Mouse (Mus musculus) forebrain, postnatal 0 days (tissue): ENCODE results near the gene Nkain2. TPM values are rescaled to one million over a fixed set of nuclear protein-coding genes. Genes with fewer than 3 reads are reported as not detected.
A peak's percentile ranks its signal among the peaks of the same experiment; 100 is the strongest.

Experiments
- ATAC-seq: fragments of 200-750 bp; cut with Nextera tagmentation; 2 replicates; pipeline ENCODE4 v1.8.0; 2017; ENCODE audit warnings: mild to moderate bottlenecking, moderate library complexity
- DNase-seq: peaks from one replicate; pipeline ENCODE4 v3.0.0-alpha.2; 2015
- H3K27ac ChIP-seq: fragments of 300-500 bp; sonication (generic); 2 replicates; pipeline ENCODE4 v1.5.1; 2014; ENCODE audit warnings: low read depth, mild to moderate bottlenecking, antibody characterized with exemption, low read length, moderate library complexity, mixed read lengths
- H3K27me3 ChIP-seq: fragments of 300-500 bp; sonication (generic); 2 replicates; pipeline ENCODE4 v1.6.1; 2014; ENCODE audit warnings: mild to moderate bottlenecking, low read length, mixed read lengths; ENCODE audit not compliant: insufficient read depth
- H3K36me3 ChIP-seq: fragments of 300-500 bp; sonication (generic); 2 replicates; pipeline ENCODE4 v1.6.1; 2014; ENCODE audit warnings: mild to moderate bottlenecking, moderate library complexity; ENCODE audit not compliant: insufficient read depth
- H3K4me1 ChIP-seq: fragments of 300-500 bp; sonication (generic); 2 replicates; pipeline ENCODE4 v1.6.1; 2014; ENCODE audit warnings: antibody characterized with exemption; ENCODE audit not compliant: insufficient read depth
- H3K4me2 ChIP-seq: fragments of 300-500 bp; sonication (generic); 2 replicates; pipeline ENCODE4 v1.6.1; 2014; ENCODE audit warnings: low read depth, mild to moderate bottlenecking, moderate library complexity
- H3K4me3 ChIP-seq: fragments of 300-500 bp; sonication (generic); 2 replicates; pipeline ENCODE4 v1.5.1; 2014; ENCODE audit warnings: low read depth, low read length, mixed read lengths
- H3K9ac ChIP-seq: fragments of 300-500 bp; sonication (generic); 2 replicates; pipeline ENCODE4 v1.6.1; 2014; ENCODE audit warnings: mild to moderate bottlenecking
- H3K9me3 ChIP-seq: fragments of 300-500 bp; sonication (generic); 2 replicates; pipeline ENCODE4 v1.6.1; 2016; ENCODE audit warnings: low read length
- CTCF ChIP-seq: sonication (generic); IDR thresholded peaks from 2 replicates; pipeline ENCODE4 v1.5.1; 2016; ENCODE audit warnings: antibody characterized with exemption, control low read depth, low read depth
- WGBS: fragments of 180-500 bp; shearing (Covaris S2); extraction: QIAGEN DNeasy Blood & Tissue Kit; methylation state at CpG from one replicate; pipeline ENCODE4 v1.1.7; 2014; 5-methylcytosine and 5-hydroxymethylcytosine counted together
- polyA plus RNA-seq: library from polyadenylated mRNA; unstranded; fragments of >200 nt; fragmentation: Nextera tagmentation; extraction: Ambion mirVana; gene quantifications from 2 replicates; pipeline ENCODE4 v1.2.1, GENCODE M21; 2015
- total RNA-seq: library from RNA; depleted of rRNA; stranded (reverse); fragments of >200 nt; gene quantifications from 2 replicates; pipeline ENCODE4 v1.2.3, GENCODE M21; 2014

Gene Nkain2
- total and polyA plus RNA-seq, 2 experiments from 2014 or later: 24.7 to 90.1 TPM

DNA sequence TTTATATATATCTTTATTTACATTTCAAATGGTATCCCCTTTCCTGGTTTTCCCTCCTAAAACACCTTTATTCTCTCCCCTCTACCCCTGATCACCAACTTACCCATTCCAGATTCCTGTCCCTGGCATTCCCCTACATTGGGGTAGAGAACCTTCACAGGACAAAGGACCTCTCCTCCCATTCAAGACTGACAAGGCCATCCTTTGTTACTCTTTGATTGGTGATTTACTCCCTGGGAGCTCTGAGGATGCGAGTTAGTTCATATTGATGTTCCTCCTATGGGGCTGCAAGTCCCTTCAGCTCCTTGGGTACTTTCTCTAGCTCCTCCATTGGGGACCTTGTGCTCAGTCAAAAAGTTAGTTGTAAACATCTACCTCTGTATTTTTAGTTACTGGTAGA lies 798.9 kb downstream of the Nkain2 start:
- Histone ChIP-seq H3K9ac (no peak overlapping the region), H3K27ac (no peak overlapping the region), H3K4me2 (no peak overlapping the region), H3K27me3 (no peaks in the 10 kb centered on the region), H3K36me3 (no peaks in the 10 kb centered on the region), H3K4me1 (no peaks in the 10 kb centered on the region), H3K9me3 (no peaks in the 10 kb centered on the region), H3K4me3 (no peak overlapping the region)
- ATAC-seq (no peak), DNase-seq (no peak)
- 54% methylated on average over 1 of the region's 1 CpGs for whole genome bisulfite sequencing
- no peak for TF ChIP-seq CTCF

DNA sequence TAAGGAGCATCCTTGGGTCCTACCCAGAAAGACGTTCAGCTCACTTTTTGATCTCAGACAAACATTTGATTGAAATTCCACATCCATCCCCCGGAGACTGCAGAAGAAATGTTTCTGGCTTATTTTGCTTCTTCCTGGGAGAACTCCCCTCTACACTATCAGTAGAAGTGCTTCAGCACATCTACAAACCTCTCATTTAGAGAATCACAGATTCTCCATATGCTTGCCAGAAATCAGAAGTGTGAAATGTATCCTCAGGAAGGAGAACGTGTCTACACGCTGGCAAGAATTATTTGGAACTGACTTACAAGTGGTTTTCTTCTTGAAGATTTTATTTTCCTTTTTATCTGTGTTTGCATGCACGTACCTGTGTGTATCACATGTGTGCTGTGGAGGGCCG lies 829.9 kb downstream of the Nkain2 start:
- WGBS: 72% methylated on average over 6 of the region's 6 CpGs
- DNase-seq: peak; percentile 5

GRCm38 (mm10) chr10:32058251-32058650 lies 832.0 kb downstream of the Nkain2 start:
- H3K9me3 ChIP-seq: no peaks in the 10 kb centered on the region
- no peak overlapping the region for H3K27ac ChIP-seq
- no peak overlapping the region for H3K4me3 ChIP-seq
- H3K4me1 ChIP-seq: 0 out of 2 replicates have a peak, but pooled peaks cover 3% of the 10 kb centered on the region
- H3K36me3 ChIP-seq: no peaks in the 10 kb centered on the region
- no peaks in the 10 kb centered on the region for H3K27me3 ChIP-seq
- 80% methylated on average over 2 of the region's 2 CpGs for WGBS
- H3K4me2 ChIP-seq: no peak overlapping the region
- ATAC-seq (no peak), DNase-seq (no peak)
- no peak for TF ChIP-seq CTCF
- H3K9ac ChIP-seq: no peak overlapping the region

More for the DNA sequence above, 829.9 kb downstream of the Nkain2 start:
- Histone ChIP-seq H3K27ac (no peak overlapping the region), H3K9me3 (no peaks in the 10 kb centered on the region), H3K4me1 (0 out of 2 replicates have a peak, but pooled peaks cover 3% of the 10 kb centered on the region), H3K9ac (no peak overlapping the region), H3K27me3 (no peaks in the 10 kb centered on the region), H3K36me3 (no peaks in the 10 kb centered on the region), H3K4me3 (no peak overlapping the region), H3K4me2 (no peak overlapping the region)
- no peak for TF ChIP-seq CTCF
- peak; percentile 54; the same call in 1 of the 2 replicates for ATAC-seq

GRCm38 (mm10) chr10:32052546-32053295 lies 837.5 kb downstream of the Nkain2 start:
- DNase-seq: peak; percentile 49
- Histone ChIP-seq H3K27me3 (no peaks in the 10 kb centered on the region), H3K27ac (0 out of 2 replicates have a peak overlapping the region, but pooled peaks have one; percentile 29), H3K9ac (no peak overlapping the region), H3K4me2 (no peak overlapping the region), H3K9me3 (no peaks in the 10 kb centered on the region), H3K4me1 (no peaks in the 10 kb centered on the region), H3K36me3 (no peaks in the 10 kb centered on the region), H3K4me3 (no peak overlapping the region)
- TF ChIP-seq CTCF: no peak
- ATAC-seq: peak; percentile 94
- WGBS: 69% methylated on average over 5 of the region's 5 CpGs

DNA sequence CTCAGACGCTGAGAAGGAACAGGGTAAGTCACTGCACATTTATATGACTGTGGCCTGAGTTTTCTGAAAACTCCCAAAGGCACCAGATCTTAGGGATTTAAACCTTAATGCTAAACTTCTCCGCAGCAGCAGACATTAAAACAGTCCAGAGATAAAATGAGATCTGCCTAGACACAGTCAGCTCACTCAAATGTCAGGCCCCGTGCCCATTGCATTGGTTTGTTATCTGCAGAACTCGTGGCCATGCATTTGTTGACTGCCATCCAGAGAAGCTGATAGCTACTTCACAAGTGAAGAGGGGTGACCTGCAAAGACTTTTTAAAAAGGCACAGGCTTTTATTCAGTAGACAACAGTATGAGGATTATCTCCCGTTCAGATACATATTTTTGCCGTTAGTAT lies 838.2 kb downstream of the Nkain2 start:
- no peak overlapping the region for H3K4me3 ChIP-seq
- 0 out of 2 replicates have a peak overlapping the region, but pooled peaks have one; percentile 30 for H3K27ac ChIP-seq
- no peak overlapping the region for H3K9ac ChIP-seq
- TF ChIP-seq CTCF: no peak
- WGBS: 61% methylated on average over 6 of the region's 6 CpGs
- ATAC-seq: peak; percentile 53
- H3K27me3 ChIP-seq: no peaks in the 10 kb centered on the region
- no peaks in the 10 kb centered on the region for H3K4me1 ChIP-seq
- no peaks in the 10 kb centered on the region for H3K36me3 ChIP-seq
- no peaks in the 10 kb centered on the region for H3K9me3 ChIP-seq
- no peak overlapping the region for H3K4me2 ChIP-seq
- DNase-seq: peak; percentile 29

DNA sequence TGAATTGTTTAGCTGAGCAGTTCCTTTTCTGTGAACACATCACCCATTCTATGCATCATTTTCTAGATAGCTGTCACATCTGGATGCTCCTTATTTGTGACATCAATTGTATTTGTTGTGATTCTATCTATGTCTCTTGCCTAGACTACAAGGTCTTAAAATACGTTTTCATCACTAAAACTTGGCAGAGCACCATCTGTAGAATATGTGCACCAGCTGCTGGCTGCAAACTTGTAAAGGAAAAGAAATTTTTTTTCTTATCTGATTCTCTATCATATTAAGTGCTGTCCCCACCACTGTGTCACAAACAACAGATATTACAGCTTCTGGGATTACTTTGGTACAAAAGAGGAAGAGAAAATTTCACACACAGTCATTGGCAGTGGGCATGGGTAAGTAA lies 860.3 kb downstream of the Nkain2 start:
- 0 out of 2 replicates have a peak, but pooled peaks have one; percentile 18 for ATAC-seq
- 34% methylated on average over 1 of the region's 1 CpGs for WGBS
- Histone ChIP-seq H3K9me3 (no peaks in the 10 kb centered on the region), H3K9ac (no peak overlapping the region), H3K4me1 (no peaks in the 10 kb centered on the region), H3K27ac (no peak overlapping the region), H3K27me3 (no peaks in the 10 kb centered on the region), H3K4me2 (no peak overlapping the region), H3K4me3 (no peak overlapping the region), H3K36me3 (no peaks in the 10 kb centered on the region)
- no peak for TF ChIP-seq CTCF
- peak; percentile 29 for DNase-seq

DNA sequence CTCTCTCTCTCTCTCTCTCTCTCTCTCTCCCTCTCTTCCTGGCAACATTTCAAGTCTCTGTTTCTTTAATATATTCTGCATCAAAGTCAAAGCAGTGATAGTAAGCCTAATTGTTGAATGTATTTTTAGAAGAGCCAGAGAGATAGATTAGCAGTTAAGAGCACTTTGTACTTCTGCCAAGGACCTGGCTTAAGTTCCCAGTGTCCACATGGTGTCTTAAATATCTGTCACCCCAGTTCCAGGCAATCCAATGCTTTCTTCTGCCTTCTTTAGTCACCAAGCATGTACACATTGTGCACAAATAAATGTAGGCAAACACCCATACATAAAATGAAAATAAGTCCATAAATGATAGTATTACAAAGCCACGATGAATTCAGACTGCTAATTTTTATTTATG lies 871.9 kb downstream of the Nkain2 start:
- Histone ChIP-seq H3K9ac (no peak overlapping the region), H3K4me1 (no peaks in the 10 kb centered on the region), H3K27me3 (no peaks in the 10 kb centered on the region), H3K9me3 (no peaks in the 10 kb centered on the region), H3K36me3 (no peaks in the 10 kb centered on the region), H3K4me2 (no peak overlapping the region), H3K4me3 (no peak overlapping the region), H3K27ac (no peak overlapping the region)
- WGBS: 75% methylated on average over 1 of the region's 1 CpGs
- no peak for TF ChIP-seq CTCF
- no peak for DNase-seq
- no peak for ATAC-seq
